Mouse (Mus musculus): ENCODE data around the gene Rp9.
A peak's percentile ranks its signal among the peaks of the same experiment; 100 is the strongest.
"Not testable (repeated sequence)": the region's sequence is repeated elsewhere in the genome, so short reads cannot be mapped to it uniquely, and the experiment has no call there.

Rp9 gene

DNA sequence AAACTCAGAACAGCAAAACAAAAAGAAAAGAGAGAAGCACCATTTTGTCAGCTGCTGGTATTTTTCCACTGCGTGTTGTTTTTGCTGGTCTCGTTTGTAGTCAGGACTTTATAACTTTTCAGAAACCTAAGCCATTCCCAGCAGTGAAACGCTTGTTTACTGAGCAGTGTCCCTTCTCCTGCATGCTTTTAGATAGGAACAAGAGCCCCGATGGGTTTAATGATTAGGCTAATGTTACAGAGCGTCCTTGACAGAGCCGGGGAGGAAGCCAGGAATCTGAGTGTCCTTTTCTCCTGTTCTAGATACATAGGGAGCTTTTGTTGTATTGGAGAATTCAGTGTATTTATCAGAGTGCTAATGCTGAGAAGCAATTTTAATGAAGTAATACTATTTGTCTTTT, 52.0 kb downstream of the Rp9 start:
- no peak for DNase-seq (ENCODE audit: low spot score)

- DNase-seq (ENCODE audit: low spot score) = no peak
These were observed 53.4 kb downstream of the Rp9 start for GRCm38 (mm10) chr9:22416187-22416586.

DNA sequence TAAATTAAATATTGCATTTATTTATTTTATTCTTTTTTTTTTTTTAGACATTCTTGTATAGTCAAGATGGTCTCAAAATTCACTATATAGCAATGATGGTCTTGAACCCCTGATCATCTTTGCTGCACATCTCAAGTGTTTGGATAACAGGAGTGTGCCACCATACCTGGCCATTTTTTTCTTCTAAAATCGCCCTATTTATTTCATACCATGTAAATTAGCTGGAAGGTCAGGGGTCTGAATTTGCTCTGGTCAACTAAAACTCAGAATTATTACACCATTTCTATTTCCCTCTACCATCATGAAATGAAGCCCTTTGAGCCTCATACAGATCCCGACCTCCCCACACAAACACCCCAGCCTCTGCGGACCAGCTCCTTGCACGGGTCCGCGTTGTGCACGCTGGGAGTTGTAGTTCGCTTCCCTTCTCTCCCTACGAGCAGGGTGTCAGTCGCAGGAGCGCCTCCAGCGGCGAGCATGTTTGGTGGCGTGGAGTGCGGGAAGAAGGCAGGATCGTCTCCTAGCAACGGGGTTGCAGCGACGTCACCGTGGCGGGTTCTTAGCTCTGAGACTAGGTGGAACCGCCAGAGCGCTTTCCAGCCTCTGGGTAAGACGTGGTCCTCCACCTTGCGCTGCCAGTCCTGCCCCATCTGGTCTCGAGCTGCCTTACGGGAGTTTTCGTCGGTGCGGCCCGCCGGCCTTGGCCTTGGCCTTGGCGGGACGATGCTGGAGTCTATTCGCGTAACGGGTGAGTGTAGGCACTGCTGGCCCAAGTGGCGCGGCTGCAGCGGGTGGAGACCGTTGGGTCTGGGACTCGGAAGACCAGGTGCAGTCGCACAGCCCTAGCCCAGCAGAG, 58.3 kb downstream of the Rp9 start, which contains the start of gene 9530077C05Rik:
Gene 9530077C05Rik (plus strand): TSS at position 512 of the 856 bp plus-strand sequence.
- DNase-seq (ENCODE audit: low spot score) = peak; percentile 98

DNA sequence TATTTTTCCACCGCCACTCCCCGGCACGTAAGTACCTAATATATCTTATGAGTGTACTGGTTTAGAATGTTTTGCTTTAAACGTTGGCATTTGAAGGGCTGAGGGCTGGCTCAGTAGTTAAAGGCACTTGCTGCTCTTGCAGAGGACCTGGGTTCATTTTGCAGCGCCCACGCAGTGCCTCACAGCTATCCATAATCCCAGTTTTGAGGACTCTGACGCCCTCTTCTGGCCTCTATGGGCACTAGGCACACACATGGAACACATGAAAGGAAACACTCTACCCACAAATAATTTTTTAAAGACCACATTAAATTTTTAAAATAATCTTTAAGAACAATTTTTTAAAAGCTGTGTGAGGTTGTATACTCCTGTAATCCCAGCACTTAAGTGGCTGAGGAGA, 60.0 kb downstream of the Rp9 start:
- no peak for DNase-seq (ENCODE audit: low spot score)

- not testable (repeated sequence) for DNase-seq (ENCODE audit: low spot score)
These were observed 61.2 kb downstream of the Rp9 start for GRCm38 (mm10) chr9:22408344-22408743.

DNA sequence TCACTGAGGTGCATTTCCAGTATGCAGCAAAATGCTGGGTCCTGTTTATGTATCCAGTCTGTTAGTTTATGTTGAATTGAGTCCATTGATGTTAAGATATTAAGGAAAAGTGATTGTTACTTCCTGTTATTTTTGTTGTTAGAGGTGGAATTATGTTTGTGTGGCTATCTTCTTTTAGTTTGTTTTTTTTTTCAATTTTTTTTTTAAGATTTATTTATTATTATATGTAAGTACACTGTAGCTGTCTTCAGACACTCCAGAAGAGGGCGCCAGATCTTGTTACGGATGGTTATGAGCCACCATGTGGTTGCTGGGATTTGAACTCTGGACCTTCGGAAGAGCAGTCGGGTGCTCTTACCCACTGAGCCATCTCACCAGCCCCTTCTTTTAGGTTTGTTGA, 61.9 kb downstream of the Rp9 start:
- DNase-seq (ENCODE audit: low spot score) = not testable (repeated sequence)

- no peak for DNase-seq (ENCODE audit: low spot score)
These were observed 64.1 kb downstream of the Rp9 start for GRCm38 (mm10) chr9:22405414-22405813.

- not testable (repeated sequence) for DNase-seq (ENCODE audit: low spot score)
These were observed 66.0 kb downstream of the Rp9 start for GRCm38 (mm10) chr9:22403501-22403900.

DNA sequence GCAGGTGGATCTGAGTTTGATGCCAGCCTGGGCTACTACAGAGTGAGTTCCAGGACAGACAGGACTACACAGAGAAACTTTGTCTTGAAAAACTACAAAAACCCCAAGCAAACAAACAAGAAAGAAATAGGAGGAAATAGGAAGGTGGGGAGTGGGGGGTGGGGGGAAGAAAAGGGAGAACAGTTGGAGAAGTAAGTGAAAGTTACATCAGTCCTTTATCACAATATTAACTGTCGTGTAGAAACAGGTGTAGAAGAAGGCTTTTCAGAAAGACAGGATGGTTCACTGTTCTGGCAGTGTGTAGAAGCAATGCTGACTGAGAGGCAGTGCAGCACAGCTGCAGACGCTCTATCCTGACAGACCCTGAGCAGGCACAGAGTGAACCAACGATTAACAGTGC, 66.6 kb downstream of the Rp9 start:
- DNase-seq (ENCODE audit: low spot score) = no peak

GRCm38 (mm10) chr9:22402001-22402400, 67.5 kb downstream of the Rp9 start:
- no peak for DNase-seq (ENCODE audit: low spot score)

- DNase-seq (ENCODE audit: low spot score) = no peak
These were observed 70.5 kb downstream of the Rp9 start for GRCm38 (mm10) chr9:22399021-22399420.

DNA sequence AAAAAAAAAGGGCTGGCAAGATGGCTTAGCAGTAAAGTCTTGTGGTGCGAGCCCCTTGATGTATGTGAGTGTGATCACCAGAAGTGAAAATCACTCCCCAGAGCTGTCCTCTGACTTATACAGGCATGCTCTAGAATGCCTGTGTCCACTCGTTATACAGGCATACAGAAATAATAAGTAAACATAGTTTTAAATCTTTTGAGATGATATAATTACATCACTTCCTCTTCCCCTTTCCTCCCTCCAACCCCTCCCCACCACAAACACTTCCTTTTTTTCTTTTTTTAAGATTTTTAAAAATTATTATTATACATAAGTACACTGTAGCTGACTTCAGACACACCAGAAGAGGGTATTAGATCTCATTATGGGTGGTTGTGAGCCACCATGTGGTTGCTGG, 74.8 kb downstream of the Rp9 start:
- no peak for DNase-seq (ENCODE audit: low spot score)

DNA sequence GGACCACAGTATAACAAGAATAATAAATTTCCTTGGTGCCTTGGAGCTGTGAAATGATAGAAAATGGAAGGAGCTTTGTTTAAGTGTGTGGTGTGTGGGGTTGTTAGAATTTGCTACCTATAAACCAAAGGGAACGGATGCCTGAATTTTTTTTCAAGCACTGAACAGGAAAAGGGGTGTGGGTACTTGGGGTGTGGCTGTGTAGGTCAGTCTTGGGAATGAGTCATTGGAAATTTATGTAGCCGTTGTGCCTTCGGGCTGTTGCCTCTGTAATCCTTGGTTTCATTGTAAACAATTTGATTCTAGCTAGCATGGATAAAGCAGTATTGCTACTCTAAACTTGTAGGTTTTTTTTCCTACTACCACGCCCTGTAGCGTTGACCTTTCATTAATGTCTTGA, 79.2 kb downstream of the Rp9 start:
- no peak for DNase-seq (ENCODE audit: low spot score)

DNA sequence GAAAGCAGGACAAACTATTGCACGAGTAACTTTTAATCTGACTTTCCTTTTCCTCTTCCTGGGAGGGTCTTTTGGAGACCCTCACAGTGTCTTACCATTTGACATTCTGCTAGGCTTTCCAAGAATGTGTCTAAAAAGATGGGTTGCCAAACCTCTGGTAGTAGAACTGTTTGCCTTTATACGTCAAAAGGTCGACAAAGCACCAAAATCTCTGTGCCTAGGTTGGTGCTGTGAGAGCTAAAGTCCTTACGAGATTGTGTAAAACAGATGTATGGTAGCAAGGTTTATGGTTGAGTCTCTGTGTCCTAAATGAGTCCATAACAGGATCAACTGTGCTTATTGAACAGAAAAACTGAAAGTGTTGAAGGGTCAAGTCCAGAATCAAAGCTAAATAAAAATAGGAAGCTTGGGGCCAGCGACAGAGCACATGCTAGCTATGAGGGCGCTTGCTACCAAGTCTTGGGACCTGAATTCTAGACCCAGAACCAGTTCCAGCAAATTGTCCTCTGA, 79.8 kb downstream of the Rp9 start:
- peak; percentile 38 for DNase-seq (ENCODE audit: low spot score)

DNA sequence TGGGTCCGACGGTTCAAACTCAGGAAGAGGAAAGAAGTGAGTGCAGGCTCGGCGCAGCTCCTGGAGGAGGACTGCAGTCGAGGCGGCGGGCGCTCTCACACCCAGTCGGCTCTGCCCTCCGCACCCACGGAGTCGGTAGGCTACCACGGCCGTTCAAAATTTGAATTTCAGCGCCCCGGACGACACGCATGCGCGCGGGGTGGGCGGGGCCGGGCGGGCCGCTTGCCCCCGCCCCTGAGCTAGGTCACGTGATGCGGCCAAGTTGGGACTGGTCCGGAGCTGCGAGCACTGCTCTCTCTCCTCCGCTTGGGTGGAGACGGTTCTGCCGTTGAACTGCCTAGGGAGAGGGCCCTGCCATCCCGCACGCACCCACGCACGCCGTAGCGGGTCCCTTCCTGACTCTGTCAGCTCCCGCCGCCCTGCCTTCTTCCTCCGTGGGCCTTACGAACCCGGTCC, 80.5 kb downstream of the Rp9 start, which contains the start of gene Anln:
Gene Anln (minus strand): TSS at position 168 of the 456 bp plus-strand sequence.
- peak; percentile 96 for DNase-seq (ENCODE audit: low spot score)

DNA sequence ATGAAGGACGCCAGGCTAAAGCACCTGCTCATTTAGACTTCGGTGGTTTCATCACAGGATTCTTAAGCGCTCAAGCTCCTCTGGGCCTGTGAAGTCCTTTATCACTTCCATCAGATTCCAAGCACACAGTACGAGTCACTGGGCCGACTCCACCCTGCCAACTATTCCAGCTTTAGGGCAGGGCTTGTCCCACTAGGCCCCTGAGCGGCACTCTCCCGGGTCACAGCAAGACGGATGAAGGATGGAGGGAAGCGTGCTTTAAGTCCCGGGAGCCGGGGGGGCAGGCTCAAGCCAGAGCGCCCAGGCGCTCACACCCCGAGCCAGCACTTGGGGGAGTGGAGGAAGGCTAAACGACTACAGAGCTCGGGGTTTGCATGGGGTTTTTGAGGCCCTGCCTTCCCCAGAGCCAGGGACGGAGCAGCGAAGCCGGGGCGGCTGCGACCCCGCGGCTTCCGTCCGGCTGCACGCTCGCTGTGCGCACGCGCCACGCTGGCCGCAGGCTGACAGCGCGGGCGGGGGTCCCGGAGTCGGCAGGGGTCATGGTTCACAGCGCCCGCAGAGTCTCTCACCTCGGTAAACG, 81.1 kb downstream of the Rp9 start:
- DNase-seq (ENCODE audit: low spot score) = peak; percentile 84

- DNase-seq (ENCODE audit: low spot score) = no peak
These were observed 81.6 kb downstream of the Rp9 start for GRCm38 (mm10) chr9:22387901-22388300.

DNA sequence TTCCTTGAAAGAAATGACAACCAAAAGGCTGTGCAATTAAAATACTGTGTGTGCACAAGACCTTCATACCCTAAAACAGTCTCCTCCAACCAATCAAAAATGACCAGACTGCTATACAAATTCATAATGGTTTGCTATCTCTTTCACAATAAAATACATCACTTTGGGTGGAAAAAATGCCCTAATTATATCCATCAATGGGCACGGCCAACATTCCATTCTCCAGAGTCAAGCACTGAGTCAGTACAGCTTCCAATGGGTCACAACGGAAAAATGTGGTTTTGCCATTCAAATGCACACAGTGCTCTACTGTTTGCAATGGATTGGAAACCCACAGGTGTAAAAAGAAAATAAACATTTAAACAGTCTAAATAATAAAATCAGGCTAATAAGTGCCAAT, 83.7 kb downstream of the Rp9 start:
- no peak for DNase-seq (ENCODE audit: low spot score)

GRCm38 (mm10) chr9:22376086-22376485, 93.5 kb downstream of the Rp9 start:
- no peak for DNase-seq (ENCODE audit: low spot score)

- no peak for DNase-seq (ENCODE audit: low spot score)
These were observed 96.8 kb downstream of the Rp9 start for GRCm38 (mm10) chr9:22372760-22373159.

GRCm38 (mm10) chr9:22368030-22368429, 101.5 kb downstream of the Rp9 start:
- no peak for DNase-seq (ENCODE audit: low spot score)

DNA sequence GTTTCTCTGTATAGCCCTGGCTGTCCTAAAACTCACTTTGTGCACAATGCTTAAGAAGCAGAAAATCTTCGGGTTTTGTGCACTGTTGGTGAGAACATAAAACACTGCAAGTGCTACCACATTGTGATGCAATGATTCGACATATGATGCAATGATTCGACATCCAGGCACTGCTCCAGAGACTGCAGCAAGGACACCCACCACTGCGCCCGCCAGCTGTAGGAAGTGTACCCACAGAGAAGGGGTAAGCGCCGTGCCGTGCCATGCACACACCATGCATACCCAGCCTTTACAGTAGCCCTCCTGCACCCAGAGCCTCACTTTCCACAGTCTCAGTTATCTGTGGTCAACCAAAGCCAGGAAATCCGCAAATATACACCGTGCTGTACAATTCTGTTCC, 102.9 kb downstream of the Rp9 start:
- DNase-seq (ENCODE audit: low spot score) = no peak

DNA sequence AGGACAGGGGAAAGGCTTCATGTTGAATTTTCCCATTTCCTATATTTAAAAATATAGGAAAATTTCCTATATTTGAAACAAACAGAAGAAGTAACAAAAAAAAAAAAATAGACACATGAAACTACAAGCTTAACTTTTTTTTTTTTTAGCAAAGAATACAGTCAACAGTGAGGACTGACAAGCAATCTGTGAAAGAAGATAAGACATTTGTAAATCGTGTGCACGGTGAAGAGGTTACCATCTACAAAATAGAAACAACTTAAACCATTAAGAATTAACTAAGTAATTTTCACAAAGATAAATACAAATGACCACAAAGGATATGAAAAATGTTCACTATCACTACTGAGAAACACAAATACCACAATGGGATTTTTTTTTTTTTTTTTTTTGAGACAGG, 103.3 kb downstream of the Rp9 start:
- no peak for DNase-seq (ENCODE audit: low spot score)
